Mouse (Mus musculus) C2C12 (cell line): ENCODE measurements around the gene Vti1a. TPM values are rescaled to one million over a fixed set of nuclear protein-coding genes. Genes with fewer than 3 reads are reported as not detected.
A peak's percentile ranks its signal among the peaks of the same experiment; 100 is the strongest.

Experiments used
- H3K27me3 ChIP-seq: one replicate; pipeline ENCODE4 v1.6.1; 2011; ENCODE audit not compliant: control insufficient read depth, insufficient read depth, insufficient read length
- H3K36me3 ChIP-seq: one replicate; pipeline ENCODE4 v1.6.1; 2011; ENCODE audit not compliant: control insufficient read depth, insufficient read depth
- H3K4me3 ChIP-seq: one replicate; pipeline ENCODE4 v1.5.1; 2011; ENCODE audit warnings: mild to moderate bottlenecking, control low read depth; ENCODE audit not compliant: poor library complexity, insufficient read depth, severe bottlenecking
- H3K79me2 ChIP-seq: one replicate; pipeline ENCODE4 v1.6.1; 2011; ENCODE audit not compliant: control insufficient read depth, insufficient read depth
- H3K79me3 ChIP-seq: one replicate; pipeline ENCODE4 v1.6.1; 2011; ENCODE audit warnings: low read depth, control low read depth
- H3ac ChIP-seq: one replicate; pipeline ENCODE3; 2011; ENCODE audit warnings: low read depth; ENCODE audit not compliant: control insufficient read depth, insufficient read length
- CEBPB ChIP-seq: IDR thresholded peaks from one replicate; pipeline ENCODE4 v1.6.1; 2011; ENCODE audit warnings: low read depth, mild to moderate bottlenecking, control low read depth, moderate library complexity
- CTCF ChIP-seq: IDR thresholded peaks from one replicate; pipeline ENCODE4 v1.5.1; 2011; ENCODE audit not compliant: control insufficient read depth, insufficient read depth, insufficient read length
- FOSL1 ChIP-seq: IDR thresholded peaks from one replicate; pipeline ENCODE4 v1.8.0; 2011; ENCODE audit warnings: mild to moderate bottlenecking, low read length; ENCODE audit not compliant: poor library complexity, insufficient read depth, severe bottlenecking
- MAX ChIP-seq: IDR thresholded peaks from one replicate; pipeline ENCODE4 v1.6.1; 2011; ENCODE audit warnings: mild to moderate bottlenecking, control low read depth
- MYOD1 ChIP-seq: IDR thresholded peaks from one replicate; pipeline ENCODE4 v1.6.1; 2011; ENCODE audit warnings: low read depth; ENCODE audit not compliant: control insufficient read depth, insufficient read length
- MYOG ChIP-seq: IDR thresholded peaks from one replicate; pipeline ENCODE4 v1.6.1; 2011; ENCODE audit not compliant: control insufficient read depth, insufficient read length; ENCODE audit errors: extremely low read depth
- USF1 ChIP-seq: IDR thresholded peaks from one replicate; pipeline ENCODE4 v1.6.1; 2011; ENCODE audit warnings: low read depth, mild to moderate bottlenecking, control low read depth, moderate library complexity
- polyA plus RNA-seq: library from polyadenylated mRNA; unstranded; fragments of >200 nt; fragmentation: generic; extraction: Trizol; gene quantifications from one replicate; pipeline ENCODE4 v1.2.1, GENCODE M21; 2012; ENCODE audit warnings: missing spikeins

Gene Vti1a
- polyA plus RNA-seq, 1 experiment = 10.4 TPM

DNA sequence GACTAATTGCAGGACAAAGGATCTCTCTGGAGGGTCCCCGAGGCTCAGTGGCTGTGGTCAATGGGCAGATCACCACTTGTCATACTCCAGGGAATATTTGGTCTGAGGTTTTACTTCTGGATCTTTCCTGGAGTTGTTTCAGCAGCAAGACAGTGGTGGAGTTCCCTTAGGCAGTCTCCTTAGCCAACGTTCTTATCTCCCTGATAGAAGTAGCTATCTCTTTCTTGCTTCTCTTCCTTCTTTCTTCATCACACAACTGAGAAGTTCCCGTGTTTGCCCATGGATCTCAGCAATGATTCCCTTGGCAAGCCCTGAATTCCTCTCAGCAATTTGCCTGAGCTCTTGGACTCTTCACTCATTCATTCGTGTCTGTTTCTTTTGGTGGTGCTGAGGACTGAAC lies 40.0 kb upstream of the Vti1a start:
- H3ac ChIP-seq = no peak overlapping the region
- peaks cover 56% of the 10 kb centered on the region for H3K36me3 ChIP-seq
- no peaks in the 10 kb centered on the region for H3K79me3 ChIP-seq
- no peak overlapping the region for H3K4me3 ChIP-seq
- no peaks in the 10 kb centered on the region for H3K79me2 ChIP-seq
- TF ChIP-seq CEBPB (no peak), CTCF (no peak), MAX (no peak), MYOD1 (no peak), MYOG (no peak), USF1 (no peak), FOSL1 (no peak)
- H3K27me3 ChIP-seq = no peaks in the 10 kb centered on the region

DNA sequence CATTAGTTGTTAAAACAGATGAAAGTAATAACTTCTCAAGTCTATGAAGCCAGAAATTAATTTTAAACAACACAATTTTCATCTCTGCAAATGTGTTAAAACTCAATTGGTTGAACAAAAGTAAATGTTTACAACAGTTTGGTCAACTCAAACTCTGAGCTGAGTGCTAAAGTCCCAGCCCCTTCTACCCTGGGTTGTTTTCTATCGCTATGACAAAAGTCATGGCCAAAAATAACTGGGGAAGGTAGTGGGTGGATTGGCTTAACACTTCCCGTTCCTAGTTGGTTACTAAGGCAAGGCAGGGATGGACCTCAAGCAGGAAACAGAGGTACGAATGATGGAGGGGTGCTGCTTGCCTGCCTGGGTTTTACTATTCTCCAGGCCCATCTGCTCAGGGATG lies 39.3 kb upstream of the Vti1a start:
- H3K27me3 ChIP-seq = no peaks in the 10 kb centered on the region
- no peaks in the 10 kb centered on the region for H3K79me3 ChIP-seq
- peaks cover 58% of the 10 kb centered on the region for H3K36me3 ChIP-seq
- no peaks in the 10 kb centered on the region for H3K79me2 ChIP-seq
- no peak overlapping the region for H3K4me3 ChIP-seq
- TF ChIP-seq CEBPB = no peak
- no peak overlapping the region for H3ac ChIP-seq

DNA sequence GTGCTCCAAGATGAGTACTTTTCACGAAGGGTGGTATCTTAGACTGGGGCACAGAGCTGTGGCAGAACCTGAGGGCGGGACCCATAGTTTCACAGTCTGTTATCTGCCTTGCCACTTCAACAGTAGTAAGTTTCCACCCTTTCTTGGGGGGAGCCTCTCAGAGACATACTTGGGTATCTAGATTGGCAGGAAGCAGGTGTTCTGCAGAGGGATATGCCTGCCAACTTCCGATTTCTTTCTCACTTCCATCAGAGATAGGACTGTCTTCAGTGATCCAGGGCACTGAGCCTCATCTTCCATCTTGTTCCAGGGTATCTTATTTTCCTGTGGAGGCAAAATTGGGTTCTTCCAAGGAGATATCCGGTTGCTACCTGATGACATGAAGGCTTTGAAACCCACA lies 32.0 kb upstream of the Vti1a start:
- no peak overlapping the region for H3K4me3 ChIP-seq
- H3K27me3 ChIP-seq = no peaks in the 10 kb centered on the region
- H3K36me3 ChIP-seq = peaks cover 68% of the 10 kb centered on the region
- H3ac ChIP-seq = no peak overlapping the region
- TF ChIP-seq USF1 (no peak), MAX (no peak), CEBPB (no peak), CTCF (no peak), MYOG (no peak)
- no peaks in the 10 kb centered on the region for H3K79me3 ChIP-seq
- H3K79me2 ChIP-seq = no peaks in the 10 kb centered on the region

DNA sequence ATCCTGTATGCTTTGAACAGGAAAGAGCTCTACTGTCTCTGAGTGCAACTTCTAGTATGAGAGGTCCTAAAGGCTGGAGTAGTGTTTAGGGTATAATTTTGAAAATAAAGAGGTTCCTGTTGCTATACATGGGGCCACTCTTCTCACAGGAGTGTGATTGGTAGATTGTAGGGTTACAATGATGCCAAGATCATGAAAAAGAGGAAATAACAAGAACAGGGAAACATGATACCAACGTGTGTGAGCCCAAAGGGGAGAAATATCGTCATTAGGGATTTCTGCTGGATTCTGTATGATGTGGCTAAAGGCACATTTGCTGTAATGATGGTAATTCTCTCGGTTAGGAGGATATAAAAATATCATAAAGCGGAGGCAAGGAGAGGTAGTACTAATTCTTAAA lies 30.1 kb upstream of the Vti1a start:
- H3K4me3 ChIP-seq = no peak overlapping the region
- H3K27me3 ChIP-seq = no peaks in the 10 kb centered on the region
- peaks cover 69% of the 10 kb centered on the region for H3K36me3 ChIP-seq
- H3K79me3 ChIP-seq = no peaks in the 10 kb centered on the region
- no peaks in the 10 kb centered on the region for H3K79me2 ChIP-seq
- TF ChIP-seq FOSL1 (no peak), MYOD1 (no peak), MYOG (no peak), CTCF (no peak), CEBPB (no peak), USF1 (no peak), MAX (no peak)
- H3ac ChIP-seq = no peak overlapping the region

DNA sequence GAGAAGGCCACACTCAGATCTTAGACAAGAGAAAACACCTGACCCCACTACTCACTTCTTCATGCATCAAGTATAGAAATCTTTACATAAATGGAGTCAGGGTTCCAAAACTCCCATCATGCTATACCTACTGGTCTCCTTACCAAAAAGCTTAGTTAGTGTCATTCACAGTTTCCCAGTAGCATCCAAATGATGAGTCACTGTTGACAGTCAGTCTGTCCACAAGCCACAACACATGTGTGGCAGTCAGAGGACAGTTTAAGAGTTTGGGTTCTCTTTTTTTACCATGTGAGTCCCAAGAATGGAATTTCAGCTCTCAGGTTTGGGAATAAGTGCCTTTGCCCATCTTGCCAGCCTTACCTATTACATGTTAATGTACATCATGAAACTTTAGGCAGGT lies 27.1 kb upstream of the Vti1a start:
- no peak overlapping the region for H3K4me3 ChIP-seq
- H3K27me3 ChIP-seq = no peaks in the 10 kb centered on the region
- no peak overlapping the region for H3ac ChIP-seq
- TF ChIP-seq FOSL1 = no peak
- TF ChIP-seq MYOD1 = no peak
- TF ChIP-seq CEBPB = no peak
- no peak for TF ChIP-seq MYOG
- TF ChIP-seq CTCF = no peak
- peak; percentile 54 for TF ChIP-seq MAX
- H3K79me2 ChIP-seq = no peaks in the 10 kb centered on the region
- H3K79me3 ChIP-seq = no peaks in the 10 kb centered on the region
- H3K36me3 ChIP-seq = peaks cover 73% of the 10 kb centered on the region

DNA sequence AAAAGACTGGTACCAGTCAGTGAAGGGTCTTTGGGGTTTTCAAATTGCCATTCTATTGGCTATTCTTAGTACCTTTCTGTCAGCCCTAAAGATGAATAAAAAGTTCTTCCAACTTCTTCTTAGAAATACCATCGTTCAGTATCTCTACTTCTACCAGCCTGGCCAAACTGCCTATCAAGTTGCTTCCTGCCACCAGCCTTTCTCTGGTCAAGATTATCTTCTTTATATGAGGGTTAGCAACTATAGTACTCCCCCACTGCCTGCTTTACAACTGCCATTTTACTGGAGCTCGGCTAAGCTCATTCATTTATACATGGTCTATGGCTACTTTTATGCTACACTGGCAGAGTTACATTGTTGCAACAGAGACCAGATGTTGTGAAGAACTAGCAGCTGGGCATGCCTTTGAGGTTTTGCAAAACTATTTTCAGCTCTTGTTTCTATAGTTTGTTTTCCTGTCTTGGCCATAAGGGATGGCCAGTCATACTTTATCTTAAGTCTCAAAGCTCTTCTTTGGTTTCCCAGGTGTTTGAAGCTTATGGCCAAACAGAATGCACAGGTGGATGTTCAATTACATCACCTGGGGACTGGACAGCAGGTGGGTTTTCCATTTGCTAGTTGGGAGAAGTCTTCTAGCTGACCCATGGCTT lies 25.3 kb upstream of the Vti1a start:
- H3K79me2 ChIP-seq = no peaks in the 10 kb centered on the region
- H3K79me3 ChIP-seq = no peaks in the 10 kb centered on the region
- no peak overlapping the region for H3ac ChIP-seq
- no peak overlapping the region for H3K4me3 ChIP-seq
- no peak for TF ChIP-seq USF1
- TF ChIP-seq MAX = no peak
- TF ChIP-seq MYOD1 = no peak
- no peak for TF ChIP-seq CEBPB
- H3K27me3 ChIP-seq = no peaks in the 10 kb centered on the region
- peaks cover 76% of the 10 kb centered on the region for H3K36me3 ChIP-seq
